Mouse (Mus musculus): ENCODE data around the gene Zyx.
A peak's percentile ranks its signal among the peaks of the same experiment; 100 is the strongest.

Gene Zyx

GRCm38 (mm10) chr6:42349426-42350020 lies at the start of gene Zyx:
Gene Zyx, plus strand, starts transcription at chr6:42349630.
- peak; percentile 86 to 89 for DNase-seq

- DNase-seq: peak in 1 of 2 experiments; percentile 13
Observed at GRCm38 (mm10) chr6:42309816-42310378, 39.5 kb upstream of the Zyx start.

- DNase-seq: no peak
Observed at GRCm38 (mm10) chr6:42310427-42311053, 38.9 kb upstream of the Zyx start.

GRCm38 (mm10) chr6:42318293-42318692 lies 31.1 kb upstream of the Zyx start:
- DNase-seq: no peak

GRCm38 (mm10) chr6:42323371-42324066 lies 25.9 kb upstream of the Zyx start:
- peak in 1 of 2 experiments; percentile 22 for DNase-seq

- no peak for DNase-seq
Observed at GRCm38 (mm10) chr6:42324067-42324481, 25.4 kb upstream of the Zyx start.

- DNase-seq: peak; percentile 62 to 75
Observed at GRCm38 (mm10) chr6:42324482-42325267, 24.8 kb upstream of the Zyx start, which contains the start of gene Fam131b. Gene Fam131b, minus strand, starts transcription at chr6:42324643.

- peak; percentile 75 to 84 for DNase-seq
Observed at GRCm38 (mm10) chr6:42325268-42325609, 24.2 kb upstream of the Zyx start.

GRCm38 (mm10) chr6:42326509-42326908 lies 22.9 kb upstream of the Zyx start:
- no peak for DNase-seq

GRCm38 (mm10) chr6:42328757-42329156 lies 20.7 kb upstream of the Zyx start:
- no peak for DNase-seq

GRCm38 (mm10) chr6:42330216-42330615 lies 19.2 kb upstream of the Zyx start:
- no peak for DNase-seq

GRCm38 (mm10) chr6:42330946-42331345 lies 18.5 kb upstream of the Zyx start:
- no peak for DNase-seq

- no peak for DNase-seq
Observed at GRCm38 (mm10) chr6:42339189-42339588, 10.2 kb upstream of the Zyx start.

- DNase-seq: no peak
Observed at GRCm38 (mm10) chr6:42339981-42340380, 9.4 kb upstream of the Zyx start.

GRCm38 (mm10) chr6:42342171-42342570 lies 7.3 kb upstream of the Zyx start:
- no peak for DNase-seq

- peak; percentile 71 to 80 for DNase-seq
Observed at GRCm38 (mm10) chr6:42343361-42344120, 5.9 kb upstream of the Zyx start.

- peak in 1 of 2 experiments; percentile 15 for DNase-seq
Observed at GRCm38 (mm10) chr6:42344255-42344654, 5.2 kb upstream of the Zyx start.

GRCm38 (mm10) chr6:42348281-42349005 lies 987 bp upstream of the Zyx start:
- no peak for DNase-seq

- DNase-seq: peak; percentile 82 to 86
Observed at GRCm38 (mm10) chr6:42349006-42349425, 414 bp upstream of the Zyx start.

GRCm38 (mm10) chr6:42350021-42350967 lies 864 bp downstream of the Zyx start:
- peak; percentile 55 to 66 for DNase-seq

All from thymus, postnatal 36 days (tissue).